Mouse (Mus musculus) hindlimb bud, embryonic 11.5 days (tissue): ENCODE measurements around the gene Nlrp9b.
"Not testable (repeated sequence)": the region's sequence is repeated elsewhere in the genome, so short reads cannot be mapped to it uniquely, and the experiment has no call there.

Experiments
- DNase-seq: peaks from one replicate; pipeline ENCODE4 v3.0.0-alpha.2; 2012; ENCODE audit warnings: low read depth, low spot score; ENCODE audit errors: extremely low spot score

Gene Nlrp9b

GRCm38 (mm10) chr7:19991165-19991564, at the start of gene Nlrp9b:
Gene Nlrp9b, plus strand, starts transcription at chr7:19991465.
- DNase-seq = not testable (repeated sequence)

GRCm38 (mm10) chr7:19944709-19945108, 46.6 kb upstream of the Nlrp9b start:
- no peak for DNase-seq

- DNase-seq = no peak
Observed at GRCm38 (mm10) chr7:19945201-19945600, 46.1 kb upstream of the Nlrp9b start.

- no peak for DNase-seq
Observed at GRCm38 (mm10) chr7:19945821-19946515, 45.3 kb upstream of the Nlrp9b start.

GRCm38 (mm10) chr7:19948956-19949355, 42.3 kb upstream of the Nlrp9b start:
- DNase-seq = no peak

GRCm38 (mm10) chr7:19949996-19950395, 41.3 kb upstream of the Nlrp9b start:
- no peak for DNase-seq

- DNase-seq = no peak
Observed at GRCm38 (mm10) chr7:19950589-19950988, 40.7 kb upstream of the Nlrp9b start, which contains the start of gene Igsf23. Gene Igsf23, minus strand, starts transcription at chr7:19950756.

GRCm38 (mm10) chr7:19952320-19952986, 38.8 kb upstream of the Nlrp9b start:
- DNase-seq = no peak

GRCm38 (mm10) chr7:19953054-19953453, 38.2 kb upstream of the Nlrp9b start:
- DNase-seq = no peak

- no peak for DNase-seq
Observed at GRCm38 (mm10) chr7:19955861-19956260, 35.4 kb upstream of the Nlrp9b start.

- peak; percentile 80 for DNase-seq
Observed at GRCm38 (mm10) chr7:19956341-19956781, 34.9 kb upstream of the Nlrp9b start.

- DNase-seq = no peak
Observed at GRCm38 (mm10) chr7:19962423-19962822, 28.8 kb upstream of the Nlrp9b start.

GRCm38 (mm10) chr7:19964985-19965579, 26.2 kb upstream of the Nlrp9b start, which contains the start of gene Ceacam20:
Gene Ceacam20, plus strand, starts transcription at chr7:19965412.
- DNase-seq = no peak

- no peak for DNase-seq
Observed at GRCm38 (mm10) chr7:19969106-19969505, 22.2 kb upstream of the Nlrp9b start.

- no peak for DNase-seq
Observed at GRCm38 (mm10) chr7:19969541-19970090, 21.6 kb upstream of the Nlrp9b start.

GRCm38 (mm10) chr7:19970196-19970595, 21.1 kb upstream of the Nlrp9b start:
- DNase-seq = no peak

GRCm38 (mm10) chr7:19971516-19971915, 19.7 kb upstream of the Nlrp9b start:
- DNase-seq = no peak

GRCm38 (mm10) chr7:19996721-19997120, 5.5 kb downstream of the Nlrp9b start:
- not testable (repeated sequence) for DNase-seq

GRCm38 (mm10) chr7:20009987-20010386, 18.7 kb downstream of the Nlrp9b start:
- DNase-seq = no peak

- not testable (repeated sequence) for DNase-seq
Observed at GRCm38 (mm10) chr7:20064100-20064499, 72.8 kb downstream of the Nlrp9b start.

GRCm38 (mm10) chr7:20078118-20078517, 86.9 kb downstream of the Nlrp9b start:
- DNase-seq = not testable (repeated sequence)
